8 mouse cellular contexts compared by ENCODE assay signal in the genomic region with DNA sequence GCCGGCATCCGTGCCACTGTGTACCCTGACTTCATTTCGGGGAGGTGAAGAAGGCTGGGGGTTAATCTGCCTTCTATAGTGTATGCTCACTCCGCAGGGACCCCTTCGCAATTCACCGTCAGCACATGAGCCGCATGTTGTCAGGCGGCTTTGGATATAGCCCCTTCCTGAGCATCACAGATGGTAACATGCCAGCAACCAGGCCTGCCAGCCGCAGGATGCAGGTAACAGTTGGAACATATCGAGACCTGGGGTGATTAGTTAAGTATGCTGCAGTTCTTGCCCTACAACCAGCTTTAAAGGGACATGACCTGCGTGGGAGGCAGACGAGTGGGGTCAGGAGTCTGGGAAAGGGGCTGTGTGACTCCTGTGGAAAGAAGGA. TPM values are rescaled to one million over a fixed set of nuclear protein-coding genes. Genes with fewer than 3 reads are reported as not detected.
DNase-seq lines count a peak whose midpoint lies in the region; ATAC-seq and TF ChIP-seq lines count a peak whose summit lies in the region.

No protein-coding gene starts in this region.

- no peak for TF ChIP-seq POLR2A in cerebellum, adult 2 months (IDR thresholded peaks at IDR 0.05; ENCODE audit: borderline replicate concordance, insufficient read depth, low read length)

- peaks cover 26% of the 10 kb centered on the region for H3K4me1 ChIP-seq in cerebellum, adult 2 months (ENCODE audit: control insufficient read depth, insufficient read depth, low read length)
- H3K4me1 ChIP-seq in megakaryocyte, embryonic 14.5 days, result peaks cover 36% of the 10 kb centered on the region
- peaks cover 35% of the 10 kb centered on the region for H3K4me1 ChIP-seq in limb, embryonic 10.5 days
- peaks cover 11% of the 10 kb centered on the region for H3K4me1 ChIP-seq in stomach, embryonic 14.5 days (ENCODE audit: control insufficient read depth, insufficient read depth, low read length)

- H3K9me3 ChIP-seq in megakaryocyte, embryonic 14.5 days, result no peaks in the 10 kb centered on the region
- no peaks in the 10 kb centered on the region for H3K9me3 ChIP-seq in limb, embryonic 10.5 days (replicated peaks)
- H3K9me3 ChIP-seq in stomach, embryonic 14.5 days (ENCODE audit: control insufficient read depth, low read depth, low read length), result no peaks in the 10 kb centered on the region

- H3K4me3 ChIP-seq in cerebellum, adult 2 months (replicated peaks; ENCODE audit: insufficient read depth, low read depth, low read length), result peak overlapping the region; percentile 68
- H3K4me3 ChIP-seq in megakaryocyte, embryonic 14.5 days (replicated peaks), result peak overlapping the region; percentile 97
- H3K4me3 ChIP-seq in limb, embryonic 10.5 days, result peak overlapping the region; percentile 84
- peak overlapping the region; percentile 78 for H3K4me3 ChIP-seq in stomach, embryonic 14.5 days (ENCODE audit: low read depth, low read length)

- DNase-seq in cerebellum, adult 2 months, result peak; percentile 53 to 60
- no peak for DNase-seq in limb, embryonic 10.5 days (ENCODE audit: low spot score)
- DNase-seq in embryo, embryonic 10.5 days (ENCODE audit: low spot score), result no peak
- no peak for DNase-seq in right cerebral cortex, postnatal 10 days (ENCODE audit: low spot score in 2 of 2)

- peak overlapping the region; percentile 96 for H3K27ac ChIP-seq in cerebellum, adult 2 months (ENCODE audit: insufficient read depth, low read length)
- peak overlapping the region; percentile 94 for H3K27ac ChIP-seq in limb, embryonic 10.5 days
- H3K27ac ChIP-seq in stomach, embryonic 14.5 days (ENCODE audit: low read length), result peak overlapping the region; percentile 94

- no peak for TF ChIP-seq CTCF in cerebellum, adult 2 months (IDR thresholded peaks at IDR 0.05; ENCODE audit: borderline replicate concordance, insufficient read depth, low read depth, low read length)

- 6% methylated on average over 12 of the region's 12 CpGs for WGBS in cerebellum, adult 2 months
- WGBS in limb, embryonic 10.5 days, result 57% methylated on average over 12 of the region's 12 CpGs
- 40% methylated on average over 12 of the region's 12 CpGs for WGBS in stomach, embryonic 14.5 days

- peak overlapping the region; percentile 95 for H3K4me2 ChIP-seq in stomach, embryonic 14.5 days (replicated peaks; ENCODE audit: low read depth, low read length)

- no peak for ATAC-seq in cerebellum, adult (ENCODE audit: insufficient number of reproducible peaks, low FRiP score, low TSS enrichment)
- no peak for ATAC-seq in megakaryocyte, adult 5-6 weeks (ENCODE audit: poor library complexity, severe bottlenecking)
- no peak for ATAC-seq in stomach, embryonic 14.5 days (ENCODE audit: insufficient number of reproducible peaks, insufficient read depth, low FRiP score, low read depth)

- H3K36me3 ChIP-seq in megakaryocyte, embryonic 14.5 days (replicated peaks; ENCODE audit: low read length), result peaks cover 47% of the 10 kb centered on the region
- H3K36me3 ChIP-seq in limb, embryonic 10.5 days, result peaks cover 49% of the 10 kb centered on the region
- H3K36me3 ChIP-seq in stomach, embryonic 14.5 days (ENCODE audit: control insufficient read depth, insufficient read depth, low read length), result peaks cover 39% of the 10 kb centered on the region

- peak overlapping the region; percentile 81 for H3K9ac ChIP-seq in stomach, embryonic 14.5 days (replicated peaks; ENCODE audit: low read depth, low read length)

- H3K27me3 ChIP-seq in cerebellum, adult 2 months (ENCODE audit: control insufficient read depth, insufficient read depth, low read length), result no peaks in the 10 kb centered on the region
- H3K27me3 ChIP-seq in megakaryocyte, embryonic 14.5 days (replicated peaks), result no peaks in the 10 kb centered on the region
- no peaks in the 10 kb centered on the region for H3K27me3 ChIP-seq in limb, embryonic 10.5 days (ENCODE audit: low read depth, poor library complexity, severe bottlenecking)
- no peaks in the 10 kb centered on the region for H3K27me3 ChIP-seq in stomach, embryonic 14.5 days (ENCODE audit: control insufficient read depth, insufficient read depth, low read length)

RNA-seq across cellular contexts. Expression of a gene that starts 1.1 kb away (rescaled TPM):
- polyA plus RNA-seq in cerebellum, adult 2 months (2012; rRNA removed), result 669 and 677 TPM in 2 replicates
- 183 and 362 TPM in 2 replicates for polyA plus RNA-seq in megakaryocyte, embryonic 14.5 days (2012; ENCODE audit: insufficient read depth, low replicate concordance)
- total RNA-seq in megakaryocyte, adult 5-6 weeks (2015), result 73.6 and 82.9 TPM in 2 replicates
- total RNA-seq in megakaryocyte, adult 5-6 weeks (2017), result 50.9 and 70.6 TPM in 2 replicates
- polyA plus RNA-seq in limb, embryonic 10.5 days (2016; fragmentation: Nextera tagmentation; extraction: Ambion mirVana), result 428 and 433 TPM in 2 replicates
- 341 and 354 TPM in 2 replicates for polyA plus RNA-seq in stomach, embryonic 14.5 days (2014; fragmentation: Nextera tagmentation; extraction: Ambion mirVana)

RNA-seq across cellular contexts. Expression of a gene that starts 12.4 kb away (rescaled TPM):
- 958 and 983 TPM in 2 replicates for polyA plus RNA-seq in cerebellum, adult 2 months (2012; rRNA removed)
- 330 and 450 TPM in 2 replicates for polyA plus RNA-seq in megakaryocyte, embryonic 14.5 days (2012; ENCODE audit: insufficient read depth, low replicate concordance)
- 129 and 159 TPM in 2 replicates for total RNA-seq in megakaryocyte, adult 5-6 weeks (2015)
- total RNA-seq in megakaryocyte, adult 5-6 weeks (2017), result 195 and 207 TPM in 2 replicates
- polyA plus RNA-seq in limb, embryonic 10.5 days (2016; fragmentation: Nextera tagmentation; extraction: Ambion mirVana), result 144 and 208 TPM in 2 replicates
- polyA plus RNA-seq in stomach, embryonic 14.5 days (2014; fragmentation: Nextera tagmentation; extraction: Ambion mirVana), result 320 TPM in 2 replicates

RNA-seq across cellular contexts. Expression of a gene that starts 20.8 kb away (rescaled TPM):
- polyA plus RNA-seq in cerebellum, adult 2 months (2012; rRNA removed), result 1.5 TPM in 2 replicates
- 0.62 TPM in 1 of 2 replicates, not detected in the other for polyA plus RNA-seq in megakaryocyte, embryonic 14.5 days (2012; ENCODE audit: insufficient read depth, low replicate concordance)
- total RNA-seq in megakaryocyte, adult 5-6 weeks (2015), result 1.2 TPM in 2 replicates
- 0.44 and 1.4 TPM in 2 replicates for total RNA-seq in megakaryocyte, adult 5-6 weeks (2017)
- polyA plus RNA-seq in limb, embryonic 10.5 days (2016; fragmentation: Nextera tagmentation; extraction: Ambion mirVana), result 0.88 and 1.6 TPM in 2 replicates
- 1.3 and 1.5 TPM in 2 replicates for polyA plus RNA-seq in stomach, embryonic 14.5 days (2014; fragmentation: Nextera tagmentation; extraction: Ambion mirVana)

RNA-seq across cellular contexts. Expression of a gene that starts 33.0 kb away (rescaled TPM):
- 276 and 289 TPM in 2 replicates for polyA plus RNA-seq in cerebellum, adult 2 months (2012; rRNA removed)
- 46.8 and 55.7 TPM in 2 replicates for polyA plus RNA-seq in megakaryocyte, embryonic 14.5 days (2012; ENCODE audit: insufficient read depth, low replicate concordance)
- total RNA-seq in megakaryocyte, adult 5-6 weeks (2015), result 35.4 and 37.2 TPM in 2 replicates
- total RNA-seq in megakaryocyte, adult 5-6 weeks (2017), result 19.4 and 25.7 TPM in 2 replicates
- polyA plus RNA-seq in limb, embryonic 10.5 days (2016; fragmentation: Nextera tagmentation; extraction: Ambion mirVana), result 141 and 150 TPM in 2 replicates
- 139 and 141 TPM in 2 replicates for polyA plus RNA-seq in stomach, embryonic 14.5 days (2014; fragmentation: Nextera tagmentation; extraction: Ambion mirVana)

RNA-seq across cellular contexts. Expression of a gene that starts 44.3 kb away (rescaled TPM):
- polyA plus RNA-seq in cerebellum, adult 2 months (2012; rRNA removed), result 0.05 and 0.26 TPM in 2 replicates
- polyA plus RNA-seq in megakaryocyte, embryonic 14.5 days (2012; ENCODE audit: insufficient read depth, low replicate concordance), result 0.35 TPM in 1 of 2 replicates, not detected in the other
- 0.09 and 0.71 TPM in 2 replicates for total RNA-seq in megakaryocyte, adult 5-6 weeks (2015)
- total RNA-seq in megakaryocyte, adult 5-6 weeks (2017), result 0.20 and 0.37 TPM in 2 replicates
- not detected in 2 replicates for polyA plus RNA-seq in limb, embryonic 10.5 days (2016; fragmentation: Nextera tagmentation; extraction: Ambion mirVana)
- 0.28 and 0.43 TPM in 2 replicates for polyA plus RNA-seq in stomach, embryonic 14.5 days (2014; fragmentation: Nextera tagmentation; extraction: Ambion mirVana)

Comparison
In these comparisons a context has a peak if more than half of its experiments do, and no peak if none do; other contexts are left out.
1. DNase-seq: peak in cerebellum, adult 2 months (2 of 2); none in limb, embryonic 10.5 days (single experiment), embryo, embryonic 10.5 days (single experiment) and right cerebral cortex, postnatal 10 days (0 of 2).
2. Peak in every context shown above with its lines, with median percentiles within 50 percentile points of each other: H3K27ac ChIP-seq and H3K4me3 ChIP-seq.